Mouse (Mus musculus): ENCODE measurements around the gene M1ap.

The M1ap gene

DNA sequence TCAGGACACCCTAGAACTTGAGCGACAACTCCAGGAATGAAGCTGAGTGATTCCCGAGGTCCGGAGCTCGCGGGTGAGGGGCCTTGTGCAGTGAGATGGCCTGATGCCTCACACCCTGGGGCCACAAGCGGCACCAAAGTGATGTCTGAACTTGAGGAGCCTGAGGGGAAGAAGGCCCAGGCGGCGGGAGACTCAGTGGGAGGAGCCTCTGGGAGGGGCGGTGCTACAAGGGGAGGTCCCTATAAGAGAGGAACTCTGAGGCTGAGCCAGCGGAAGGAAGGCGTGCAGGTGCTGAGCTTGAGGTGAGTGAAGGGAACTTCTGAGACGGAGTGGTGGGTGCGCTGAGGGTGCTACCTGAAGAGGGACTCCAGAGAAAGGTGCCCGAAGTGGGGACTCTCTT, at the start of gene M1ap:
TSS of gene M1ap (plus strand) at position 252 of the 400 bp plus-strand sequence.
- no peak for DNase-seq (ENCODE audit: low spot score in 2 of 2)

DNA sequence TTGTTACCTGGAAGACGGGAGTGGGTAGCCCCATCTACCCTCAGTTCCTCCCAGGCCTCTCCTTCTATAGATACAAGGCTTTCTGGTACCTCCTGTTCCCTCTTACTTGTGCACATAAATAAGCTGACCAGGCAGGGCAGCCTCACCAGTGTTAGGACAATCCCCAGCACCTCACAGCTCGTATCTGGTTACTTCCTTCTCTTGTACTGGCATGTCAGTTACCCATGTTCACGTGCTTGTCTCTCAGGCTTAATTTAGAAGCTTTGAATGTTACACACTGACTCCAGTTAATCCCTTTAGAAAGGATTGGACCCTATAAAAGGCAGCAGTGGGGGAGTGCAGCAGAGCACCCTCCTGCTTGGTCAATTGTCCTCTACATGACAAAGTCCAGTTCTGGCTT, 49.4 kb upstream of the M1ap start:
- no peak for DNase-seq (ENCODE audit: low spot score in 2 of 2)

DNA sequence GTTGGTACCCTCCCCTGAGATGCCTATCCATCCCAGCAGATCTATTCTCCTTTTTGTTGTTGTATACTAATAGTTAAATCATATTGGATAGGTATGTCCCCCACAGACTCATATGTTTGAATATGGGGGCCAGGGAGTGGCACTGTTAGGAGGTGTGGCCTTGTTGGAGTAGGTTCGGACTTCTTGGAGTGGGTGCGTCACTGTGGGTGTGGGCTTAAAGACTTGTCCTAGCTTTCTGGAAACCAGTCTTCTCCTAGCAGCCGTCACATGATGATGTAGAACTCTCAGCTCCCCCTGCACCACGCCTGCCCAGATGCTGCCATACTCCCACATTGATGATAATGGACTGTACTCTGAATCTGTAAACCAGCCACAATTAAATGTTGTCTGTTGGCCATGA, 48.5 kb upstream of the M1ap start:
- no peak for DNase-seq (ENCODE audit: low spot score in 2 of 2)

DNA sequence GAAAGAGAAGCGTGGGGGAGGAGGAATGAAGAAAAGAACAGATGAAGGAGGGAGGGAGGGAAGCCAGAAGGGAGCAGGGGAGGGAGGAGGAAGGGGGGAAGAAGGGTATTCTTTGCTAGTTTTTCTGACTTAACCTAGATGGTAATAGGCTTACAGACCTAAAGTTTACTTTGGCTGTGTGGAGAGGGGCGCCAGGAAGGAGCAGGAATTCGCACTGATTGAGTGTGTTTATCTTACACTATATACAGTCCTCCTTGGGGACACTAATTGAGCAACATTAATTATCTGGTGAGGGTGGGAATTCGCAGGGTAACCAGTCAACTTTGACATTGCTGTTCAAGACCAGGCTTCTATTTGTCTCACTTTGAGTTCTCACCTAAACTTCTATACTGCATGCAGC, 48.0 kb upstream of the M1ap start:
- DNase-seq (ENCODE audit: low spot score in 2 of 2), result no peak

DNA sequence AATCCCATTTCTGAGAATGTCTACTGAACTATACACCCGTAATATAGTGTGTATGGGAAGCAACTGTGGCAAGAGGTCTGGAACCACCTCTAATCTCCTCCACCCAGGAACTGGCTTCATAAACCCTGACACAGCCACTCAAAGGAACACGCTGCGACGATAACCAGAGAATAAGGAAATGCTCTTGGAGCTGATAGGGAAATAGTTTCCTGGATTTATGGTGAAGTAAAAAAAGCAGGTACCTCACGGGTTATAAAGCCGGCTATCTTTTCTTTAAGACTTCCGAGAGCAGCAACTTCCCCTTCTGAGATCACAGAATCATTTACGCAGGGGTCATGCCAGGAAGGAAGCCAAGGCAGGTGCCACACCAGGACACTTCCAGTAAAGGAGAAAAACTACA, 44.1 kb upstream of the M1ap start:
- DNase-seq (ENCODE audit: low spot score in 2 of 2), result no peak

DNA sequence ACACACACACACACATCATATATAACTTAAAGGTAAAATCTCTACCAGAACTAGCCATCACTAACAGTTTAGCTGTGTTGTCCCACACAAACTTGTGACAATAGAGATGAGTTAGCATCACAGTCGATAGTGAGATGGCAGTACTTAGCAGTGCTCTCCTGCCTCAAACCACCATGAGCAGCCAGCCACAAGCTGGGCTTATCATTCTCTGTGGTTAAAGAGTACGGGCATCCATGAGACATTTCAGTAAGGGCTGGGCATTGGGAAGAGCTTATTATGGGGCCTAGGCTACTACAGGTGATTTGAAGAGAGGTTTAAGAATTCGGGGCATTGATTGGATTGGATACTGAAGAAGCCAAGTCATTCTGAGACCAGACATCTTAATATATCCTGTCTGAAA, 39.7 kb upstream of the M1ap start:
- no peak for DNase-seq (ENCODE audit: low spot score in 2 of 2)

DNA sequence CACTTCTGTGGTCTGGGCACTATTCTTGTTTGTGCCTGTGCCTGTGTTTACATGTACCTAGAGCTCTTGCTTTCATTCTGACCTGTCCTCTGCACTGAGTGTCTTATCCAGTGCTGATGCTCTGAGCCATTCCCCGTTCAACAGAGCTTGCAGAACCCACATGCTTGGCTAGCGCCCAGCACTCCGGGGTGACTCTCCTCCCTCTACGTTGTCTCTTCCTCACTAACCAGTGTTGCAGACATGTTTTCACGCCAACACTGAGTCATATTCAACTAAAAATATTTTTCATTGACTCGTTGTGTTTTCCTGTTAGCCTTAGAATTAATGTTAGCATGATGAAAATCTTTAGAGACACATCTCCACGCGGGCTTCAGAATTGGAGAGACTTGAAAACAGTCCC, 38.7 kb upstream of the M1ap start:
- DNase-seq (ENCODE audit: low spot score in 2 of 2), result no peak

DNA sequence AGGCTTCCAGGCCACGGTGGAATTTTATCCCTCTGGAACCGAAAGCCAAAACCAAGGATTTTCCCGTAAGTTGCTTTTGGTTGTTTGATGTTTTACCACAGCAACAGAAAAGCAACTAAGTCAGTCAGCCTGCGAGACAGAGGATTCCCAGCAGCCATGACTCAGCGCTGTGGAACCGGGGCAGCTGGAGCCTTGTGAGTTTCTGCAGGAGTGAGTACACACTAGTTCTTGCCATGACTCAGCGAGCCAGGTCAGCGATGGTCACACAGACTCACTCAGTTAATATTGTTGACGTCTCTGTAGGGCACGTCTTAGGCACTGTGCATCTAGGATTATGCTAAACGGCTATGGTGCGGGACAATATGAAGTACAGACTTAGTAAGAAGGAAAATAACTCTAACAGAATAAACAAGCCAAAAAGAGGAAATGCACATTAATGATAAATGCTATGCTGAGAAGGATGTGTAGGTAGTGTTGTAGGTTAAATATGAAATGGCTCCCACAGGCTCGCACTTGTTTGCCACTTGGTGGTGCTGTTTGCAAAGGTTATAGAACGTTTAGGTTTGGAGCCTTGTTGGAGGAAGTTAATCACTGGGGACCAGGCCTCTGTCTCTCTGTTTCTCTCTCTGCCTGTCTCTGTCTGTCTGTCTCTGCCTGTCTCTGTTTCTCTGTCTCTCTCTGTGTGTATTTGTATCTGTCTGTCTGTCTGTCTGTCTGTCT, 37.4 kb upstream of the M1ap start:
- no peak for DNase-seq (ENCODE audit: low spot score in 2 of 2)

DNA sequence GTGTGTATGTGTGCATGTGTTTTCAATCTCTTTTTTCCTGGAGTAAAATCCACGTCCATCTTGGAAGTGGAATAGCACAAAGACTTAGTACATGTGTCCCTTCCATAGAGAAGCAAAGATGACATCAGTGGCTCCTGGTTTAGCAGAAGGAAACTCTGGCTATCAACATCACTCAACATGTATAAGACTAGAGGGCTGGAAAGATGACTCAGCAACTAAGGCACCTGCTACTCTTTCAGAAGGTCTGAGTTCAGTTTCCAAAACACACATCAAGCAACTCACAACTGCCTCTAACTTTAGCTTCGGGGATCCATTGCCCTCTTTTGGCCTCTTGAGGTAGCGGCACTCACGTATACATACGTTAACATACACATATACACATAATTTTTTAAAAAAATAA, 35.4 kb upstream of the M1ap start:
- no peak for DNase-seq (ENCODE audit: low spot score in 2 of 2)

DNA sequence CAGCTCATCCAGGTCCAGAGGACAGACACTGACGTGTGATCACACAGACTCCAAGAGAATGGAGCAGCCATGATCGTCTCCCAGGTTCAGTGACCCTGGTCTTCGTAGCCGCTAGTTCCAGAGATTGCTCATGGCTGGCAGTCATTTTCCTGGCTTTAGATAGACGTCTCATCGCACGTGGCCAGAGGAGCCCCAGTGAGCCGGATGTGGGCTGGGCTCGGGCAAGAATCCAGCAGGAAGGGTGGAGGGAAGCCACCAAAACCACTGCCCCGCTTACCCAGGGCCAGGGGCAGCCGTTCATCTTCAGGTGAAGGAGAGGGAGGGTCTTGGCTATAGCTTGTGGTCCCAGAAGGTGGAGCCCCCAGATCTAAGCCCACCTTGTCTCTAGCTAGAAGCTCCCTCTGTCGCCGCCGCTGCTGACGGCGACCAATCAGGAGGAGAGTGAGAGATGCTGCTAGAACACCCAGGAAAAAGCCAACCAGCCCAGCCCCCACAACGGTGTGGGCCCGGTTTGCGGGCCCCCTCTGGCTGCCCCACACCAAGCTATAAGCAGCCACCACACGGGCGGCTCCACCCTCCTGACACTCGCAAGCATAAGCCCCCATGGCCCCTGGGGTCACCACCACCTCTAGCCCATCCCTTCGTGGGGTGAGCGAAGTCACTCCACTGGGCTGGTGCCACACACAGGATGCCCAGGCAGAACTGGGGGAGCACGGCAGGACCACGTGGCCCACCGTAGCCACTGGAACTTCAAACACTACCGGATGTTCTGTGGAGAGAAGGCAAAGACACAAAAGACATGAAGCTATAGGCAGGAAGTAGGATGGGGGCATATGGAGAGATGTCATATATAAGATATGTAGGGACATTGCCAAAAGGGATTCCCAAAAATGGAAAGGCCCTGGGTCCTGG, 33.1 kb upstream of the M1ap start:
- no peak for DNase-seq (ENCODE audit: low spot score in 2 of 2)

DNA sequence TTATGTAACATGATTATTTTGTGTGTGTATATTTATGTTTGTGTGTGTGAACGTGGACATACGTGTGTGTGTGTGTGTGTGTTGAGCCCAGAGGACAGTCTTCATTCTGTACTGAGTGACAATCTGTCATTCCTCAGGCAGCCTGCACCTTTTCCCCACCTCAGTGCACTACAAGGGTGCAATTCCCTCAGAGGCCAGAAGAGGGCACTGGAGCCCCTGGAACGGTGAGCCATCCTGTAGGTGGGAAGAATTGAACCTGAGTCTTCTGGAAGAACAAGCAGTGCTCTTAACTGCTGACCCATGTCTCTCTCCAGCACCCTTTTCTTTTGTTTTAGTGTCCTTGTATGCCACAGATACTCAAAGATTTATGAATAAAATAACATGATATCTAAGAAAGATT, 30.8 kb upstream of the M1ap start:
- DNase-seq (ENCODE audit: low spot score in 2 of 2), result no peak

DNA sequence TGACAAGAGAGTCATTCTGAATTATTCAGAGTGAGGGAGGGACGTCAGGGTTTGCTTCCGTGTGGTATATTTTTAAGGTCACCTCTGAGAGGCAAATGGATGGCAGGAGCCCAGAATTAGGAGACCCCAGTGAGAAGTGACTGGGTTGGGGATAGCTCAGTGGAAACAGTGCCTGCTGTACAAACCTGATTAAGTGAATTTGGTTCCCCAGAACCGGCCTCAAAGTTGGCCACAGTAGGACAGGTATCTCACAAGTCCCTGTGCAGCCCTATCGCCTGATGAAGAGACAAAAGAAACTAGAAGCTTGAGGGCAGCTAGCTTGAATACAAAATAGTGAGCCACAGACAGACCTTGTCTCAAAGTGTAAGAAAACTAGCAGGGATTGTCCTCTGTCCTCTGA, 30.2 kb upstream of the M1ap start:
- no peak for DNase-seq (ENCODE audit: low spot score in 2 of 2)

DNA sequence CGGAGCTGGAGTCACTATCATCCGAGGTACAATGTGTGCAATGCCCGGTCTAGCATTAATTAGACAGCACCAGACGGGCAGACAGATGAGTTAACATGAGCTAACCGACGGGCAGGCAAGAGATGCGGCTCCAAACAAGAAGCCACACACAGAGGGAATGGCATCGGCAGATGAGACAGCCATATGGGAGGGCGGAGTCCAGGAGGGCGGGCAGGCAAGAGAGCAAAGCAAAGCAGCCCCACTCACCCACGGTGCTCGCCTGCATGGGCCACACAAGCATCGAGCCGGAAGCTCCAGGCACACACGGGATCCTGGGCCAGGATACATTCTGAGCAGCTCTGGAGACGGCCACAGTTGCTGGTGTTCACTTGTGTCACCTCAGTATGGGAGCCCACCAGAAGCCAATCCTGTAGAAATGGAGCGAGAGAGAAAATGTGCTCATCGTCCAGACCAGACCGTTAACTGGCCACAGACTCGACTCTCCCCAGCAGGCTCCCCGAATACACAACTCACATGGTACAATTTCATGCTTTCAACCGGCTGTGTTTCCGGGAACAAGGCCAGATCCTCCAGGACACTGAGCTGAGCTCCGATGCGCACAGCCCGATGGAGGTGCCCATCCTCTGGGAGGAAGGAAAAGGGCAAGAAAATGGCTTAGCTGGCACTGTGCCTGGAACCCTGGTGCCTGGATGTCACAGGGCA, 29.5 kb upstream of the M1ap start:
- no peak for DNase-seq (ENCODE audit: low spot score in 2 of 2)

DNA sequence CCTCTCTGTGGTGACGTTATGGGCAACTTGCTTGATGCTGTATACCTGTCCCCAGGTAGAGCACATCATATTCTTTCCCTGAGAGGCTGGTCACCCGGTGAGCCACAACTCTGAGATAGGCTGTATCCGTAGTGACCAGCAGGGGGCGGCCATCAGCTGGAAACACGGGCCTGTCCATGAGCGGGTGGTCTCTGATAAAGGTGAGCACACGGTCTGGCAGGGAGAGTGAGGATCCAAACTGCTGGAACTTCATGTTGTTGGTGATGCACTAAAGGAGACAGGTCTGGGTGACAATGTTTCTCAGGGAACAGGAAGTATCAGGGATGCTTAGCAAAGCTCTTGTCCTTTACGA, 28.9 kb upstream of the M1ap start:
- DNase-seq (ENCODE audit: low spot score in 2 of 2), result peak in 1 of 2 experiments; percentile 67

DNA sequence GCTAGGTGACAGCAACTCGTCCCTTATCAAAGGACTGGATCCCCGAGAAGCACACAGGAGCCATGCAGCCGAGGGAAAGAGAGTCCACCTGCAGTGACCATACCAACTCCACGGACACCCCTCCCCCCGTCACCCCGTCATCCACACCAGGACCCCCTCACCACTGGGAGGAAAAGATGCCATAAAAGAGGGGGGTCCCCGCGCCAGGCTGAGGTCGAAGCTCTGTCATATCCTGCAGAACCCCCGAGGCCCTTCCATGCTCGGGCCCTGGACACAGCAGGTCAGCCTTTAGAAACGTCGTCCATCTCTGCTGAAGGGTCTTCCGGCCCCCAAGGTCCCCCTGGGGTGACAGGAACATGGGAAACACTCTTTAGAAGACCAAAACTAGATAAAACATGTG, 28.3 kb upstream of the M1ap start:
- no peak for DNase-seq (ENCODE audit: low spot score in 2 of 2)

DNA sequence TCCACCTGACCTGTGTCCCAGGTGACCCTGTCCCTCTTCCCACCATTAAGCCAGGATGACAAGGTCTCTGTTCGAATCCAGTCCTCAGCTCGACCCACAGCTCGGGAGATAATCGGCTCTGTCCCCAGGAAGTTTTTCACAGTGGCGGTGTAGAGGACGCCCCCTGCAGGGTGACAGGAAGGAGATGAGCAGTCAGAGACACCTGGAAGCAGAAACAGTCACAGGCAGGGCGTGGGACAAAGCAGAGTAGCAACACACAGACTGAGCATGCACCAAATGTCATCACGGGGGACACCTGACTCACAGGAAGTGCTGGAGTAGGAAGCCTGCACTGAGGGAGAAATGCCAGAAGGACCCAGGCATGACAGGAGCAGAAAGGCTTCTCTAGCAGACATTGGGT, 27.2 kb upstream of the M1ap start:
- DNase-seq (ENCODE audit: low spot score in 2 of 2), result no peak

DNA sequence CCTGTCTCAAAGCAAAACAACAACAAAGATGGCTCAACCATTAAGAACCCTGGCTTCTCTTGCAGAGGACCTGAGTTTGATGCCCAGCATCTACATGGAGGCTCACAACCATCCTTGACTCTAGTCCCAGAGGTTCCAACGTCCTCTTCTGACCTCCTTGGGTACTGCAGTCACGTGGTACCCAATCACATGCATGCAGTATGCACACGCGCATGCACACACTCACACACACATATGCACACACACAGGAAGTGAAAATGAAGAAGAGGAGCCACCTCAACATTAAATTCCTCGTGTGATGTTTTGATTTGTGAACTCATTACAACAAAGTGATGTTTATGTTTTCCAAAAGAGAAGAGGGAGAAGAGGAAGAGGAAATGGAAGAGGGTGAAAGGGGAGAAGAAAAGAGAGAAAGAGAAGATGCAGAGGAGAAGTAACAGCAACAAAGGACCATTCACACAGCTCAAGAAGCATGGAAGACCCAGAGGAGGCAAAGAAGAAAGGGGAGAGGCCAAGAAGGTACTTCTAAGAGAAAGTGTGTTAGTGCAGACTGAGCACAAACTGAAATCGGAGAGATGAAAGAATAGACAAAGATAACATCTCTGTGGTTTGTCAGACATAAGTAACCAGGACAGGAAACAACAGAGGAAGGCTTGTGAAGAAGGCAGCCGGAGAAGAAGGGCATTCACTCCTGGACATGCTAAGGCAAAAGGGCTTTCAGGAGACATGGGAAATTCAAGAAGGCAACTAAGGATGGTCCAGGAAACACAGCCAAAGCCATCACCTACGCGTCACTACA, 25.1 kb upstream of the M1ap start:
- DNase-seq (ENCODE audit: low spot score in 2 of 2), result no peak

DNA sequence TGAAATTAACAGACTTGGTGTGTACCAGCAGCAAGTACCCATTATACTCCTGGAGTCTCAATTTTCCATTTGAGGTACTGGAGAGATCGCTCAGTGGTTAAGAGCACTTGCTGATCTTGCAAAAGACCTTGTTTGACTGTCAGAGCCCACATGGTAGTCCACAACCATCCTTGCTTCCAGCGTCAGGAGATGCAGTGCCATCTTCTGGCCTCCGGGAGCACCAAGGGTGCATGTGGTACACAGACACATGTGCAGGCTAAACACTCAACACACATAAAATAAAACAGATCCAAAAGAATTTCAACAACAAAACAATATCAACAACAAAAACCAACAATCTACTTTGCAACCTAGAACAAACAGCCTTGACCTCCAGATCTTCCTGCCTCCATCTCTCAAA, 21.7 kb upstream of the M1ap start:
- no peak for DNase-seq (ENCODE audit: low spot score in 2 of 2)

DNA sequence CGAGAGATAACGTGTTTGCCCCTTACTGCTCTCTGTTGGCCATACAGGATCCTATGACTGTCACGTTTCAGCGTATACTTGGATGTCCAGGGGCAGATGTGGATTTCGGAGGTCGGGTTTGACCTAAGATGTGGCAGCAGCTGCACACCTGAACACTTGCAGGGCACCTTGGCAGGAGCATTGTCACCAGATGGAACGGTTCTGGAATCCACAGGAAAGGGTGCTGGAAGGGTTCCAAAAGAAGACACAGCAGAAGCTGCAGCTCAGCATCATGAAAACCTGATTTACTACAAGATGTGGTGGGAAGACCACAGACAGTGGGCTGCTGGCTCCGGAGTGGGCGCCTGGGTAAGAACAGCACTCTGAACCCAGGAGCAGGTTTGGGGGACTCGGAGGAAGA, 20.6 kb upstream of the M1ap start:
- no peak for DNase-seq (ENCODE audit: low spot score in 2 of 2)

DNA sequence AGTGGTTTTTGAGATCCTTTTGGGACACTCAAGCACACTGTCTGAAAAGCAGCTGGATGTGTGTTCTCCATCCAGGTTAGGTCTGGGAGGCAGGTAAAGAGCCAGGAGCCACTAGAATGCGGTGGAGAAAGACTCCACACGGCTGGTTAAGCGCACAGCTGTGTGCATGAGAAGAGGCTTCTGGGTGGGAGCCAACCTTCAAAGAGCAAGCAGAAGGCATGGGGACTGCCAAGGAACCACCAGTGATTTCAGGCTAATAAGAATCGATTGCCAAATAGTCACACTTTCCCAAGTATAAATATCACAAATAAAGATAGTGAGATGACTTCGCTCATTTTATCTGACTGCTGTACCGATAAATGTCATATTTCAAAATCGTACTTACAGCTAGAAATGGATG, 20.2 kb upstream of the M1ap start:
- DNase-seq (ENCODE audit: low spot score in 2 of 2), result no peak

DNA sequence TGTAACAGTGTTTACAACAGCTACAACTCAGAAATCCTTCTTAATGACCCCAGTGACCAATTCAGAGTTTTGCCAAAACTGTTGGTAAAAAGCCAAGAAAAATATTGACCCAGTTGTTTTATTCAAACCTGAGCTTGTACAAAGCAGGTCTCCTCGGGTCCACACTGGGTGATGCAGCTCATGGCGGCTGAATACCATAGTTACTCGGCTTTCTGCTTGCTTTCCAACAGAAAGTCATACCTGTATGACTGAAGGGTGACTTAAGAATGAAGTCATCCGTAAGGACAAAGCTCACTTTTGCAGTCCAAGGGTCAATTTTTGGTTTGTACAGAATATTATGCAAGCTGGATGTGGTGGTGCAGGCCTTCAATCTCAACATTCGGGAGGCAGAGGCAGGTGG, 19.1 kb upstream of the M1ap start:
- no peak for DNase-seq (ENCODE audit: low spot score in 2 of 2)

DNA sequence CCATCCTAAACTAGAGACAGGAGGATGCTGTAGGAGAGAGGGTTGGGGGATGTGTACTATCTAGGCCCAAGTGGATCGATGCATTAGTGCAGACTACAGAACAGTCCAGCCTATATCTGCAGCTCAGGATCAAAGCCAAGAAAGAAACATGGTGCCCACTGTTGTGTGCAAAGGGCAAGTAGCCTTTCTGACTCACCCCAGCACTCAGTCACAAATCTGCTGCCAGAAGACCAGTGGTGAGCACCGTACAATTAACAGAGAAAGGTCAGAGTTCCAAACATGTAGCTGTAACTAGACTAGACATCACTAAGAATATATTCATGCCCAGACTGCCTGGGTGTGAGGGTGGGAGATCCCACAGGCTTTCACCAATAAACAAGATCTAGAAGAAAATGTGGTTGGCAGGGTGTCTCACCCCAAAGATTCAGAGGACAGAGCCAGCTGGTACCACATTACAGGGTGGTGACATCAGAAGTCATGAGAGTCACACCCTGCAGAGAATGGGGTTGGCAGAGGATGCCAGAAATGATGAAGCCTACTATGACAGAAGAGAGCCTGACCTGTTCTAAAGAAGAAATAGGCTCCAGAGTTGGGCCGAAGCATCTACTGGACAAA, 12.0 kb upstream of the M1ap start:
- no peak for DNase-seq (ENCODE audit: low spot score in 2 of 2)

All from urinary bladder, postnatal 4 days (tissue).